Mouse (Mus musculus) adrenal gland, postnatal 4 days (tissue): ENCODE data around the gene Ddx1. TPM values are rescaled to one million over a fixed set of nuclear protein-coding genes. Genes with fewer than 3 reads are reported as not detected.

Experiments
- total RNA-seq, 2 experiments: library from RNA; stranded (reverse); gene quantifications; 2 replicates each; pipeline ENCODE4 v1.2.3; 2021

Ddx1 gene
- total RNA-seq, 2 experiments from 2014 or later: 103 to 116 TPM

Other genes starting within 250 kb of the Ddx1 start
- gene Nbas, start 19.9 kb upstream of the Ddx1 start, total RNA-seq: 10 to 100 TPM; 28.1 to 28.7 TPM